26 mouse cellular contexts compared by ENCODE assay signal in genomic region chr2:164921984-164922383, GRCm38 (mm10). TPM values are rescaled to one million over a fixed set of nuclear protein-coding genes. Genes with fewer than 3 reads are reported as not detected.
DNase-seq lines count a peak whose midpoint lies in the region; ATAC-seq and TF ChIP-seq lines count a peak whose summit lies in the region.
"Had no signal": no experiment of that assay in that cellular context is flagged by ENCODE, and none has a peak within 500 bp of the region (broad histone marks: within the 10 kb centered on the region; RNA-seq: fewer than 3 reads in every experiment).

No protein-coding gene starts in this region.

- no peak overlapping the region for H3K27ac ChIP-seq in forebrain, postnatal 0 days (ENCODE audit: low read depth, low read length)
- H3K27ac ChIP-seq in forebrain, embryonic 16.5 days (ENCODE audit: low read length): no peak overlapping the region
- H3K27ac ChIP-seq in lung, postnatal 0 days (ENCODE audit: low read length): no peak overlapping the region
- no peak overlapping the region for H3K27ac ChIP-seq in midbrain, embryonic 14.5 days (replicated peaks; ENCODE audit: low read depth, low read length)
- no peak overlapping the region for H3K27ac ChIP-seq in heart, embryonic 11.5 days (ENCODE audit: low read depth, low read length)
- H3K27ac ChIP-seq: embryonic facial prominence, embryonic 13.5 days; heart, embryonic 15.5 days; stomach, embryonic 15.5 days had no signal

- no peaks in the 10 kb centered on the region; the same call in 1 of the 2 replicates for H3K36me3 ChIP-seq in forebrain, postnatal 0 days (ENCODE audit: insufficient read depth)
- H3K36me3 ChIP-seq in forebrain, embryonic 16.5 days (ENCODE audit: control insufficient read depth, insufficient read depth): 0 out of 2 replicates have a peak, but pooled peaks cover 2% of the 10 kb centered on the region
- 0 out of 2 replicates have a peak, but pooled peaks cover 4% of the 10 kb centered on the region for H3K36me3 ChIP-seq in lung, postnatal 0 days (ENCODE audit: insufficient read depth, low read length)
- H3K36me3 ChIP-seq in midbrain, embryonic 14.5 days (ENCODE audit: control insufficient read depth, insufficient read depth, low read length): peaks cover 9% of the 10 kb centered on the region
- 0 out of 2 replicates have a peak, but pooled peaks cover 2% of the 10 kb centered on the region for H3K36me3 ChIP-seq in heart, embryonic 11.5 days (ENCODE audit: control insufficient read depth, insufficient read depth, low read length)
- H3K36me3 ChIP-seq: stomach, embryonic 15.5 days had no signal

- H3K4me1 ChIP-seq in forebrain, postnatal 0 days (ENCODE audit: insufficient read depth): no peaks in the 10 kb centered on the region
- H3K4me1 ChIP-seq in forebrain, embryonic 16.5 days (replicated peaks; ENCODE audit: control insufficient read depth, insufficient read depth, low read length): peaks cover 11% of the 10 kb centered on the region
- no peaks in the 10 kb centered on the region for H3K4me1 ChIP-seq in lung, postnatal 0 days (ENCODE audit: insufficient read depth, low read depth, low read length)
- 0 out of 2 replicates have a peak, but pooled peaks cover 4% of the 10 kb centered on the region for H3K4me1 ChIP-seq in midbrain, embryonic 14.5 days (ENCODE audit: control insufficient read depth, insufficient read depth, low read length)
- no peaks in the 10 kb centered on the region for H3K4me1 ChIP-seq in heart, embryonic 11.5 days (ENCODE audit: control insufficient read depth, insufficient read depth, low read length)

- no peak for DNase-seq in forebrain, postnatal 0 days
- DNase-seq in lung, postnatal 0 days (ENCODE audit: low spot score): peak; percentile 41
- no peak for DNase-seq in lung, postnatal 4 days
- DNase-seq in NIH3T3 (ENCODE audit: low read depth): peak; percentile 35
- DNase-seq in midbrain, embryonic 14.5 days: peak; percentile 36
- DNase-seq in right cerebral cortex, postnatal 4 days: no peak
- DNase-seq: adrenal gland, postnatal 10 days; cerebellum, adult 8-10 months; cerebellum, postnatal 36 days; embryo, embryonic 11 days; gastrocnemius, postnatal 36 days; heart, postnatal 36 days; kidney, postnatal 36 days; layer of hippocampus, postnatal 36 days; liver, postnatal 0 days; lung, postnatal 10 days; right cerebral cortex, adult 18-20 months; thymus, adult 2 months; thymus, postnatal 4 days had no signal

- TF ChIP-seq CTCF in forebrain, postnatal 0 days (IDR thresholded peaks at IDR 0.05; ENCODE audit: low read depth): no peak
- TF ChIP-seq CTCF in lung, postnatal 0 days (IDR thresholded peaks at IDR 0.05): no peak

- no peak overlapping the region for H3K9ac ChIP-seq in forebrain, postnatal 0 days
- no peak overlapping the region for H3K9ac ChIP-seq in forebrain, embryonic 16.5 days (replicated peaks; ENCODE audit: low read depth, low read length)
- H3K9ac ChIP-seq in lung, postnatal 0 days (replicated peaks; ENCODE audit: low read depth): no peak overlapping the region
- no peak overlapping the region; the same call in 1 of the 2 replicates for H3K9ac ChIP-seq in midbrain, embryonic 14.5 days (replicated peaks; ENCODE audit: low read length)
- H3K9ac ChIP-seq in heart, embryonic 11.5 days (ENCODE audit: low read depth, low read length): no peak overlapping the region
- H3K9ac ChIP-seq: embryonic facial prominence, embryonic 13.5 days; heart, embryonic 15.5 days; liver, postnatal 0 days; stomach, embryonic 15.5 days had no signal

- WGBS in forebrain, postnatal 0 days: 60% methylated on average over 7 of the region's 7 CpGs
- 62% methylated on average over 7 of the region's 7 CpGs for WGBS in forebrain, embryonic 16.5 days
- 35% methylated on average over 7 of the region's 7 CpGs for WGBS in lung, postnatal 0 days
- 59% methylated on average over 6 of the region's 7 CpGs for WGBS in midbrain, embryonic 14.5 days
- WGBS in heart, embryonic 11.5 days (ENCODE audit: insufficient replicate concordance): 69% methylated on average over 7 of the region's 7 CpGs

- H3K4me2 ChIP-seq in forebrain, postnatal 0 days (ENCODE audit: low read depth): no peak overlapping the region
- H3K4me2 ChIP-seq in forebrain, embryonic 16.5 days (ENCODE audit: low read length): no peak overlapping the region
- no peak overlapping the region for H3K4me2 ChIP-seq in lung, postnatal 0 days (replicated peaks; ENCODE audit: low read depth, low read length)
- no peak overlapping the region for H3K4me2 ChIP-seq in midbrain, embryonic 14.5 days (ENCODE audit: low read length)
- H3K4me2 ChIP-seq in heart, embryonic 11.5 days: no peak overlapping the region
- H3K4me2 ChIP-seq: embryonic facial prominence, embryonic 13.5 days; heart, embryonic 15.5 days; stomach, embryonic 15.5 days had no signal

- no peaks in the 10 kb centered on the region for H3K27me3 ChIP-seq in forebrain, postnatal 0 days (ENCODE audit: insufficient read depth, low read length)
- no peaks in the 10 kb centered on the region for H3K27me3 ChIP-seq in forebrain, embryonic 16.5 days (replicated peaks; ENCODE audit: control insufficient read depth, insufficient read depth, low read length)
- no peaks in the 10 kb centered on the region for H3K27me3 ChIP-seq in lung, postnatal 0 days (replicated peaks; ENCODE audit: insufficient read depth, low read length)
- H3K27me3 ChIP-seq in midbrain, embryonic 14.5 days (ENCODE audit: control insufficient read depth, insufficient read depth, low read length): no peaks in the 10 kb centered on the region
- no peaks in the 10 kb centered on the region for H3K27me3 ChIP-seq in heart, embryonic 11.5 days (ENCODE audit: control insufficient read depth, insufficient read depth, low read length)
- H3K27me3 ChIP-seq: embryonic facial prominence, embryonic 13.5 days; stomach, embryonic 15.5 days had no signal

- no peak overlapping the region for H3K4me3 ChIP-seq in forebrain, postnatal 0 days (ENCODE audit: low read depth, low read length)
- no peak overlapping the region for H3K4me3 ChIP-seq in forebrain, embryonic 16.5 days (replicated peaks; ENCODE audit: low read length)
- no peak overlapping the region for H3K4me3 ChIP-seq in lung, postnatal 0 days (ENCODE audit: low read depth, low read length)
- H3K4me3 ChIP-seq in midbrain, embryonic 14.5 days (replicated peaks; ENCODE audit: low read depth, low read length): no peak overlapping the region
- no peak overlapping the region for H3K4me3 ChIP-seq in heart, embryonic 11.5 days (ENCODE audit: low read depth, low read length)
- H3K4me3 ChIP-seq: embryonic facial prominence, embryonic 13.5 days; erythroblast, embryonic 14.5 days; heart, embryonic 15.5 days; stomach, embryonic 15.5 days had no signal

- TF ChIP-seq EP300 in lung, postnatal 0 days (IDR thresholded peaks at IDR 0.05): no peak

- peak; percentile 44; the same call in 1 of the 2 replicates for ATAC-seq in forebrain, postnatal 0 days
- ATAC-seq in forebrain, embryonic 16.5 days: no peak
- no peak for ATAC-seq in lung, postnatal 0 days
- no peak for ATAC-seq in midbrain, embryonic 14.5 days (ENCODE audit: low FRiP score, low TSS enrichment)
- no peak for ATAC-seq in heart, embryonic 11.5 days (replicated peaks; ENCODE audit: insufficient number of reproducible peaks, low FRiP score, low TSS enrichment)
- ATAC-seq: activated CD4-positive, CD25-positive, alpha-beta regulatory T cell, adult 4 months; liver, postnatal 0 days had no signal

- no peaks in the 10 kb centered on the region for H3K9me3 ChIP-seq in forebrain, postnatal 0 days (ENCODE audit: low read length)
- no peaks in the 10 kb centered on the region for H3K9me3 ChIP-seq in forebrain, embryonic 16.5 days (ENCODE audit: control insufficient read depth, low read length)
- no peaks in the 10 kb centered on the region for H3K9me3 ChIP-seq in lung, postnatal 0 days (ENCODE audit: low read length)
- H3K9me3 ChIP-seq in midbrain, embryonic 14.5 days (ENCODE audit: control insufficient read depth, low read length): no peaks in the 10 kb centered on the region
- H3K9me3 ChIP-seq in heart, embryonic 11.5 days (replicated peaks; ENCODE audit: control insufficient read depth, low read length): no peaks in the 10 kb centered on the region
- H3K9me3 ChIP-seq: embryonic facial prominence, embryonic 13.5 days; heart, embryonic 15.5 days; stomach, embryonic 15.5 days had no signal

RNA-seq across cellular contexts. Expression of gene Zfp335, which starts 10.4 kb away (rescaled TPM):
- total RNA-seq in forebrain, postnatal 0 days (2014; rRNA removed): 20.9 and 26.0 TPM in 2 replicates
- 10.0 and 11.2 TPM in 2 replicates for polyA plus RNA-seq in forebrain, postnatal 0 days (2015; fragmentation: Nextera tagmentation; extraction: Ambion mirVana)
- 16.2 and 19.9 TPM in 2 replicates for polyA plus RNA-seq in forebrain, embryonic 16.5 days (2015; fragmentation: Nextera tagmentation; extraction: Ambion mirVana)
- 5.0 and 5.2 TPM in 2 replicates for polyA plus RNA-seq in lung, postnatal 0 days (2015; fragmentation: Nextera tagmentation; extraction: Ambion mirVana)
- polyA plus RNA-seq in midbrain, embryonic 14.5 days (2014; fragmentation: Nextera tagmentation; extraction: Ambion mirVana): 13.9 and 15.5 TPM in 2 replicates
- 8.8 and 8.9 TPM in 2 replicates for polyA plus RNA-seq in heart, embryonic 11.5 days (2014; fragmentation: Nextera tagmentation; extraction: Ambion mirVana)

RNA-seq across cellular contexts. Expression of gene Mmp9, which starts 18.6 kb away (rescaled TPM):
- 5.3 and 14.2 TPM in 2 replicates for total RNA-seq in forebrain, postnatal 0 days (2014; rRNA removed)
- 5.3 and 8.3 TPM in 2 replicates for polyA plus RNA-seq in forebrain, postnatal 0 days (2015; fragmentation: Nextera tagmentation; extraction: Ambion mirVana)
- polyA plus RNA-seq in forebrain, embryonic 16.5 days (2015; fragmentation: Nextera tagmentation; extraction: Ambion mirVana): 16.9 and 20.6 TPM in 2 replicates
- 4.5 and 5.6 TPM in 2 replicates for polyA plus RNA-seq in lung, postnatal 0 days (2015; fragmentation: Nextera tagmentation; extraction: Ambion mirVana)
- polyA plus RNA-seq in midbrain, embryonic 14.5 days (2014; fragmentation: Nextera tagmentation; extraction: Ambion mirVana): 29.7 and 29.9 TPM in 2 replicates
- 0.16 and 0.46 TPM in 2 replicates for polyA plus RNA-seq in heart, embryonic 11.5 days (2014; fragmentation: Nextera tagmentation; extraction: Ambion mirVana)
- polyA plus RNA-seq: erythroblast, embryonic 14.5 days had no signal

RNA-seq across cellular contexts. Expression of gene Slc12a5, which starts 38.6 kb away (rescaled TPM):
- 83.2 and 139 TPM in 2 replicates for total RNA-seq in forebrain, postnatal 0 days (2014; rRNA removed)
- 24.5 and 41.6 TPM in 2 replicates for polyA plus RNA-seq in forebrain, postnatal 0 days (2015; fragmentation: Nextera tagmentation; extraction: Ambion mirVana)
- 13.1 and 22.4 TPM in 2 replicates for polyA plus RNA-seq in forebrain, embryonic 16.5 days (2015; fragmentation: Nextera tagmentation; extraction: Ambion mirVana)
- polyA plus RNA-seq in lung, postnatal 0 days (2015; fragmentation: Nextera tagmentation; extraction: Ambion mirVana): 0.84 and 1.0 TPM in 2 replicates
- polyA plus RNA-seq in midbrain, embryonic 14.5 days (2014; fragmentation: Nextera tagmentation; extraction: Ambion mirVana): 53.8 and 63.0 TPM in 2 replicates
- 1.0 and 1.6 TPM in 2 replicates for polyA plus RNA-seq in heart, embryonic 11.5 days (2014; fragmentation: Nextera tagmentation; extraction: Ambion mirVana)
- polyA plus RNA-seq: erythroblast, embryonic 14.5 days had no signal

RNA-seq across cellular contexts. Expression of gene Pcif1, which starts 42.9 kb away (rescaled TPM):
- total RNA-seq in forebrain, postnatal 0 days (2014; rRNA removed): 67.3 and 82.2 TPM in 2 replicates
- 104 and 115 TPM in 2 replicates for polyA plus RNA-seq in forebrain, postnatal 0 days (2015; fragmentation: Nextera tagmentation; extraction: Ambion mirVana)
- 79.3 and 93.7 TPM in 2 replicates for polyA plus RNA-seq in forebrain, embryonic 16.5 days (2015; fragmentation: Nextera tagmentation; extraction: Ambion mirVana)
- 60.9 and 71.3 TPM in 2 replicates for polyA plus RNA-seq in lung, postnatal 0 days (2015; fragmentation: Nextera tagmentation; extraction: Ambion mirVana)
- 92.8 and 99.5 TPM in 2 replicates for polyA plus RNA-seq in midbrain, embryonic 14.5 days (2014; fragmentation: Nextera tagmentation; extraction: Ambion mirVana)
- 50.1 and 54.8 TPM in 2 replicates for polyA plus RNA-seq in heart, embryonic 11.5 days (2014; fragmentation: Nextera tagmentation; extraction: Ambion mirVana)

Comparison
In these comparisons a context has a peak if more than half of its experiments do, and no peak if none do; other contexts are left out.
1. DNase-seq: peak in lung, postnatal 0 days (single experiment), NIH3T3 (single experiment) and midbrain, embryonic 14.5 days (single experiment); none in forebrain, postnatal 0 days (single experiment), lung, postnatal 4 days (0 of 2) and right cerebral cortex, postnatal 4 days (single experiment).